Mouse (Mus musculus): Measurements from ENCODE around the gene Cx3cl1. TPM values are rescaled to one million over a fixed set of nuclear protein-coding genes. Genes with fewer than 3 reads are reported as not detected.

The Cx3cl1 gene
- total and polyA plus RNA-seq, 2 experiments from 2014 or later, result 105 to 111 TPM

DNA sequence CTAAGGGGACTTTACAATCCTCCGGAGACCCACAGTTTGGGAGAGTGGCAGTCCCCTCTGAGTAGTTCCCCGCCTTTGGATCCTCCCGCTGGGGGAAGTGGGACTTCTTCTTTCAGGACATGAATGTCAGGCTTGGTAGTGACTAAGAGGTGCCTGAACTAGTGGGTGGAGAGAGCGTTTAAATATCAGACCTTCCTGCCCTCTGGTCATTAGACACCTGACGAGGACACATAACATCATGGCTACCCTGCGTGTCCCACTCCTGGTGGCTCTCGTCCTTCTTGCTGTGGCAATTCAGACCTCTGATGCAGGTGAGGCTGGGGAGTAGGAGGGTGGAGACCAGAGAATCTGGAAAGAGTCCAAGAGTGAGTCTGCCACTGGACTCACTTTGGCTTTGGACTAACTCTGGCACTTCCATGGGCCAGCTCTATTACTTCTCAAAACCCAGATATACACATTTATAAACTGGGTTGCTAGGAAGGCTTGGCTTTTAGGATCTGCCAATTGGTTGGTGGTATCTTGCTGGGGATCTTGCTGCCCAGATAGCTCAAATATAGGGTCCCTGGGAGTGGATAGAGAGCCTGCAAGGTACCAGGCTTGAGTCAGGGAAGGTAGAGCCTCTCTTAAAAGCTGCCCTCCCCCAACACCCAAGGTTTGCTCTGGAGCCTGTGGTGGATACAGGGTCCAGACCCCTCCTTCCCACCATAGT lies 26.2 kb upstream of the Cx3cl1 start, which contains the start of gene Ccl22:
Ccl22 (plus strand) TSS at position 115 of the 709 bp plus-strand sequence.
- ATAC-seq (ENCODE audit: low FRiP score) (no peak), DNase-seq (ENCODE audit: low spot score) (no peak)
- no peaks in the 10 kb centered on the region for H3K27me3 ChIP-seq (ENCODE audit: insufficient read depth, low read length)
- H3K4me1 ChIP-seq (ENCODE audit: insufficient read depth, low read length), result no peaks in the 10 kb centered on the region
- H3K9ac ChIP-seq (replicated peaks; ENCODE audit: low read length, poor library complexity, severe bottlenecking), result no peak within 1 kb of the TSS
- no peak within 1 kb of the TSS for H3K27ac ChIP-seq (ENCODE audit: low read depth, low read length)
- no peak within 1 kb of the TSS for H3K4me3 ChIP-seq (ENCODE audit: low read depth, low read length)
- WGBS, result 91% methylated on average over 7 of the region's 7 CpGs
- H3K36me3 ChIP-seq (ENCODE audit: insufficient read depth, low read length), result no peaks in the 10 kb centered on the region
- no peak within 1 kb of the TSS for H3K4me2 ChIP-seq (ENCODE audit: low read depth, low read length, poor library complexity, severe bottlenecking)
- TF ChIP-seq CTCF (IDR thresholded peaks at IDR 0.05), result no peak
- no peaks in the 10 kb centered on the region for H3K9me3 ChIP-seq (ENCODE audit: low read length)

DNA sequence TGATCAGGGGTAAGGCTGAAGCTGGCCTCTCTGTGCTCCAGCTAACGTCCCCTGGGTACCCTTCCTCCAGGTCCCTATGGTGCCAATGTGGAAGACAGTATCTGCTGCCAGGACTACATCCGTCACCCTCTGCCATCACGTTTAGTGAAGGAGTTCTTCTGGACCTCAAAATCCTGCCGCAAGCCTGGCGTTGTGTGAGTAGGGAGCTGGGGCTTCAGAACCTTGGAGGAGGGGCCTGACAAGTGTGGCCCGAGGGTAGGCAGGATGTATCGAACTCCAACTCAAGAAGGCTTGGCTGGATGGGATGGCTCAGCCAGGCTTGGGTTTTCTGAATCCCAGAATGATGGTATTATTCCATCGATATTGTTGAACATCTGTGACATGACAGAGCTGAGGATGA lies 25.0 kb upstream of the Cx3cl1 start:
- H3K27ac ChIP-seq (ENCODE audit: low read depth, low read length), result no peak overlapping the region
- no peak for TF ChIP-seq CTCF (IDR thresholded peaks at IDR 0.05)
- 83% methylated on average over 8 of the region's 8 CpGs for WGBS
- DNase-seq (ENCODE audit: low spot score) (no peak), ATAC-seq (ENCODE audit: low FRiP score) (no peak)
- H3K27me3 ChIP-seq (ENCODE audit: insufficient read depth, low read length), result no peaks in the 10 kb centered on the region
- H3K36me3 ChIP-seq (ENCODE audit: insufficient read depth, low read length), result no peaks in the 10 kb centered on the region
- H3K4me3 ChIP-seq (ENCODE audit: low read depth, low read length), result no peak overlapping the region
- H3K9ac ChIP-seq (replicated peaks; ENCODE audit: low read length, poor library complexity, severe bottlenecking), result no peak overlapping the region
- H3K4me2 ChIP-seq (ENCODE audit: low read depth, low read length, poor library complexity, severe bottlenecking), result no peak overlapping the region
- no peaks in the 10 kb centered on the region for H3K4me1 ChIP-seq (ENCODE audit: insufficient read depth, low read length)
- H3K9me3 ChIP-seq (ENCODE audit: low read length), result no peaks in the 10 kb centered on the region

DNA sequence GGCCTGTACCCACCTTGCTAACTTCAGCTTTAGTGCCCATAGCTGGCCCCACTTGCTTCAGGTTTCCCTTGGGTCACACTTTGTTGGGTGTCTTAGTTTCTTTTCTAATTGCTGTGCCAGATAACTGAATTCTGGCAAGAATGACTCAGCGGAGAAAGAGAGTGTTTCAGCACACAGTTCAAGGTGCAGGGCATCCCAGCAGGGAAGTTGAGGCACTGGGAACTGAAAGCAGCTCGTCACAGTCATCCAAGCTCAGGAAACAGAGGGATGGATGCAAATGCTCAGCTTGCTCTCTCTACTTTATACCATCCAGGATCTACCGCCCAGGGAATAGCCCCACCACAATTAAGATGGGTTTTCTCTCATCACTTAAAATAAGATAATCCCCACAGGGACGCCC lies 23.4 kb upstream of the Cx3cl1 start:
- no peak overlapping the region for H3K9ac ChIP-seq (replicated peaks; ENCODE audit: low read length, poor library complexity, severe bottlenecking)
- TF ChIP-seq CTCF (IDR thresholded peaks at IDR 0.05), result no peak
- H3K4me1 ChIP-seq (ENCODE audit: insufficient read depth, low read length), result no peaks in the 10 kb centered on the region
- no peaks in the 10 kb centered on the region for H3K27me3 ChIP-seq (ENCODE audit: insufficient read depth, low read length)
- H3K9me3 ChIP-seq (ENCODE audit: low read length), result no peaks in the 10 kb centered on the region
- H3K4me3 ChIP-seq (ENCODE audit: low read depth, low read length), result no peak overlapping the region
- H3K36me3 ChIP-seq (ENCODE audit: insufficient read depth, low read length), result no peaks in the 10 kb centered on the region
- ATAC-seq (ENCODE audit: low FRiP score) (no peak), DNase-seq (ENCODE audit: low spot score) (no peak)
- whole genome bisulfite sequencing, result 61% methylated on average over 4 of the region's 4 CpGs
- H3K4me2 ChIP-seq (ENCODE audit: low read depth, low read length, poor library complexity, severe bottlenecking), result no peak overlapping the region
- H3K27ac ChIP-seq (ENCODE audit: low read depth, low read length), result no peak overlapping the region

DNA sequence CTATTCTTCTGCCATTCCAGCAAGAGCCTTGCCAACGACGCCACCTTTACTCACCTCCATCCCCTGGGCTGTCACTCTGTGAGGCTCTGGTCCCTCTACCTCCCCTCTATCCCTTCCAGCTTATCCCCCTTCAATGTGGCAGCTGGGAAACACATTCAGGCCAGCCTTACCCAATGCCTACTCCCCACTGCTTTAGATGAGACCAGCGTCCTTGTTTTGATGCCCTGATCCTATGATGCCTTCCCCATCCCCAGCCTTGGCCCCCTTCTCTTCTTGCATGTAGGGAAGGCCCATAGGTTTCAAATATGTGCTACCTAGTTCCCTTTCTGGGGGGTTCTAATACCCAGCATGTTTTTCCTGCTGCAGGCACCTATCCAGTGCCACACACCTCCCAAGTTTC lies 21.9 kb upstream of the Cx3cl1 start:
- no peak for DNase-seq (ENCODE audit: low spot score)
- Histone ChIP-seq H3K4me2 (ENCODE audit: low read depth, low read length, poor library complexity, severe bottlenecking) (no peak overlapping the region), H3K4me3 (ENCODE audit: low read depth, low read length) (no peak overlapping the region), H3K4me1 (ENCODE audit: insufficient read depth, low read length) (no peaks in the 10 kb centered on the region), H3K9me3 (ENCODE audit: low read length) (no peaks in the 10 kb centered on the region), H3K27ac (ENCODE audit: low read depth, low read length) (no peak overlapping the region), H3K27me3 (ENCODE audit: insufficient read depth, low read length) (no peaks in the 10 kb centered on the region), H3K36me3 (ENCODE audit: insufficient read depth, low read length) (no peaks in the 10 kb centered on the region), H3K9ac (replicated peaks; ENCODE audit: low read length, poor library complexity, severe bottlenecking) (no peak overlapping the region)
- no peak for TF ChIP-seq CTCF (IDR thresholded peaks at IDR 0.05)
- ATAC-seq (ENCODE audit: low FRiP score), result no peak
- 78% methylated on average over 3 of the region's 3 CpGs for WGBS

DNA sequence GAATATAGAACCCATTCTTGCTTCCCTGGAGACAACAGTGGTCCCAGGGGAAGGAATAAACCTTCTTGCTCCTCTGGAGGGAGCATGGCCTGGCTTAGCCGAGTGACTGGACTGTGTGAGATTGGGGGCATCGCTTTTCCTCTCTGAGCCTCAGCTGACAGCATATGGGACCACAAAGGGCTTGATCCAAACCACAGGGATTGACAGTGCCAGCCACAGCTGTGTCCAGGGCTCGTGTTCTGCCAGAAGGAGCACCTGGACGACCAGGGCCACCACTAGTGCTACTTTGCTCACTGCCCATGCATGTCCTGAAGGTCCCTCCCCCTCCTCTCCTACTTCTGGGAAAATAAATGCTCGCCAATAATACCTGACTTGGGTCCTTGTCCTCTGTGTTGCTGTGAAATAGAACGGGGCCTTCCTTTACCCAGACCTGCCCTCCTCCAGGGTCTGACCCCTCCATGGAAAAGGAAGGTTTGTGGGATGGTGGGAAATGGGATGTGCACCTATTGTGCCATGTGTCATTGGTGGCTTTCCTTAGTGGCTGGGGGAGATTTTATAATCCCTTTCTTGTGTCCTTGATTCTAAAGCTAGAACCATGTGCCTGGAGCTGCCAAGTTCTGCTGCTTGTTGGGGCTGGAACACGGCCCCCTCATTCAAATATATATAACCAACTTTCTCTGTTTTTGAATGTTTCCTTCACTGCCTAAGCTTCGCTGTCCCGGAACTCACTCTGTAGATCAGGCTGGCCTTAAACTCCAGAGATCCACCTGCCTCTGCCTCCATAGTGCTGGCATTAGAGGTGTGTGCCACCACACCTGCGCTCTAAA lies 20.6 kb upstream of the Cx3cl1 start:
- 80% methylated on average over 10 of the region's 10 CpGs for WGBS
- H3K9ac ChIP-seq (replicated peaks; ENCODE audit: low read length, poor library complexity, severe bottlenecking), result no peak overlapping the region
- no peaks in the 10 kb centered on the region for H3K4me1 ChIP-seq (ENCODE audit: insufficient read depth, low read length)
- no peak for DNase-seq (ENCODE audit: low spot score)
- H3K27ac ChIP-seq (ENCODE audit: low read depth, low read length), result no peak overlapping the region
- H3K27me3 ChIP-seq (ENCODE audit: insufficient read depth, low read length), result no peaks in the 10 kb centered on the region
- H3K4me3 ChIP-seq (ENCODE audit: low read depth, low read length), result no peak overlapping the region
- H3K4me2 ChIP-seq (ENCODE audit: low read depth, low read length, poor library complexity, severe bottlenecking), result no peak overlapping the region
- no peak for TF ChIP-seq CTCF (IDR thresholded peaks at IDR 0.05)
- H3K36me3 ChIP-seq (ENCODE audit: insufficient read depth, low read length), result no peaks in the 10 kb centered on the region
- no peak for ATAC-seq (ENCODE audit: low FRiP score)
- no peaks in the 10 kb centered on the region for H3K9me3 ChIP-seq (ENCODE audit: low read length)

DNA sequence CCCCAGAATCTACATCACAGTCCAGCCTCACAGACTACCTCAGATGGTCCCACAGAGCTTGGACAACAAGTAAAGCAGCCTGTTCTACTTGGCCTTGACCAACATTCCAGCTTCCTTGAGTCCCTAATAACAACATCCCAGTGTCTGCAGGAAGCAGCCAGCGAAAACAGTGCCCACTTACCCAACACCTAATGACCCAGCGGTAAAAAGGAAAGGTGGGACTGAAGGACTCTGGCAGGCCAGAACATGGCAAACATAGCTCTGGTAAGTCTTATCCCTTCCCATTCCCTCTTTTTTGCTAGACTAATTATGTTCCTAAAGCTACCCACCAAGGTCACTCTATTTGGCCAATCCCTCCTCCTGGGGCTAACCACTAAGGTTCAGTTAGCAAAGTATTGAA lies 17.8 kb upstream of the Cx3cl1 start:
- ATAC-seq (ENCODE audit: low FRiP score) (no peak), DNase-seq (ENCODE audit: low spot score) (no peak)
- Histone ChIP-seq H3K9ac (replicated peaks; ENCODE audit: low read length, poor library complexity, severe bottlenecking) (no peak overlapping the region), H3K4me1 (ENCODE audit: insufficient read depth, low read length) (no peaks in the 10 kb centered on the region), H3K9me3 (ENCODE audit: low read length) (no peaks in the 10 kb centered on the region), H3K27ac (ENCODE audit: low read depth, low read length) (no peak overlapping the region), H3K4me3 (ENCODE audit: low read depth, low read length) (no peak overlapping the region), H3K27me3 (ENCODE audit: insufficient read depth, low read length) (no peaks in the 10 kb centered on the region), H3K4me2 (ENCODE audit: low read depth, low read length, poor library complexity, severe bottlenecking) (no peak overlapping the region), H3K36me3 (ENCODE audit: insufficient read depth, low read length) (no peaks in the 10 kb centered on the region)
- no peak for TF ChIP-seq CTCF (IDR thresholded peaks at IDR 0.05)
- WGBS, result 93% methylated on average over 2 of the region's 2 CpGs
